Mouse (Mus musculus): ENCODE results near the gene Atg3.

The Atg3 gene

GRCm38 (mm10) chr16:45158522-45159388 lies at the start of gene Atg3, which contains the start of gene Slc35a5:
TSS of gene Atg3 (plus strand) at chr16:45158785.
TSS of gene Slc35a5 (minus strand) at chr16:45158706.
- DNase-seq (ENCODE audit: low spot score) = peak; percentile 98

GRCm38 (mm10) chr16:45110498-45110897 lies 48.1 kb upstream of the Atg3 start:
- DNase-seq (ENCODE audit: low spot score) = no peak

GRCm38 (mm10) chr16:45117200-45117599 lies 41.4 kb upstream of the Atg3 start:
- DNase-seq (ENCODE audit: low spot score) = no peak

GRCm38 (mm10) chr16:45118760-45119159 lies 39.8 kb upstream of the Atg3 start:
- no peak for DNase-seq (ENCODE audit: low spot score)

GRCm38 (mm10) chr16:45120844-45121425 lies 37.6 kb upstream of the Atg3 start:
- no peak for DNase-seq (ENCODE audit: low spot score)

- DNase-seq (ENCODE audit: low spot score) = peak; percentile 35
Observed at GRCm38 (mm10) chr16:45122571-45122970, 36.0 kb upstream of the Atg3 start.

GRCm38 (mm10) chr16:45124230-45125203 lies 34.1 kb upstream of the Atg3 start:
- no peak for DNase-seq (ENCODE audit: low spot score)

GRCm38 (mm10) chr16:45127936-45128710 lies 30.5 kb upstream of the Atg3 start:
- no peak for DNase-seq (ENCODE audit: low spot score)

GRCm38 (mm10) chr16:45141711-45142110 lies 16.9 kb upstream of the Atg3 start:
- no peak for DNase-seq (ENCODE audit: low spot score)

- DNase-seq (ENCODE audit: low spot score) = no peak
Observed at GRCm38 (mm10) chr16:45142565-45142964, 16.0 kb upstream of the Atg3 start.

- no peak for DNase-seq (ENCODE audit: low spot score)
Observed at GRCm38 (mm10) chr16:45145119-45145518, 13.5 kb upstream of the Atg3 start.

- no peak for DNase-seq (ENCODE audit: low spot score)
Observed at GRCm38 (mm10) chr16:45148488-45149082, 10.0 kb upstream of the Atg3 start.

- DNase-seq (ENCODE audit: low spot score) = no peak
Observed at GRCm38 (mm10) chr16:45154741-45155250, 3.8 kb upstream of the Atg3 start.

- DNase-seq (ENCODE audit: low spot score) = peak; percentile 82
Observed at GRCm38 (mm10) chr16:45158136-45158521, 456 bp upstream of the Atg3 start.

GRCm38 (mm10) chr16:45159389-45159716 lies 768 bp downstream of the Atg3 start:
- DNase-seq (ENCODE audit: low spot score) = no peak

- DNase-seq (ENCODE audit: low spot score) = no peak
Observed at GRCm38 (mm10) chr16:45178552-45178951, 20.0 kb downstream of the Atg3 start.

- no peak for DNase-seq (ENCODE audit: low spot score)
Observed at GRCm38 (mm10) chr16:45181824-45182223, 23.2 kb downstream of the Atg3 start.

- DNase-seq (ENCODE audit: low spot score) = peak; percentile 88
Observed at GRCm38 (mm10) chr16:45192613-45193012, 34.0 kb downstream of the Atg3 start.

- peak; percentile 91 for DNase-seq (ENCODE audit: low spot score)
Observed at GRCm38 (mm10) chr16:45196816-45197215, 38.2 kb downstream of the Atg3 start.

GRCm38 (mm10) chr16:45201395-45201794 lies 42.8 kb downstream of the Atg3 start:
- no peak for DNase-seq (ENCODE audit: low spot score)

GRCm38 (mm10) chr16:45204438-45204837 lies 45.9 kb downstream of the Atg3 start:
- DNase-seq (ENCODE audit: low spot score) = no peak
